Mouse (Mus musculus) ES-Bruce4 (cell line): Measurements from ENCODE around the gene Rapgef4.

Experiments
- CTCF ChIP-seq: IDR thresholded peaks from one replicate; pipeline ENCODE4 v1.8.1; 2011; ENCODE audit warnings: low read depth, low read length
- POLR2A ChIP-seq: IDR thresholded peaks from one replicate; pipeline ENCODE4 v1.8.1; 2011; ENCODE audit warnings: low read length; ENCODE audit not compliant: insufficient read depth

DNA sequence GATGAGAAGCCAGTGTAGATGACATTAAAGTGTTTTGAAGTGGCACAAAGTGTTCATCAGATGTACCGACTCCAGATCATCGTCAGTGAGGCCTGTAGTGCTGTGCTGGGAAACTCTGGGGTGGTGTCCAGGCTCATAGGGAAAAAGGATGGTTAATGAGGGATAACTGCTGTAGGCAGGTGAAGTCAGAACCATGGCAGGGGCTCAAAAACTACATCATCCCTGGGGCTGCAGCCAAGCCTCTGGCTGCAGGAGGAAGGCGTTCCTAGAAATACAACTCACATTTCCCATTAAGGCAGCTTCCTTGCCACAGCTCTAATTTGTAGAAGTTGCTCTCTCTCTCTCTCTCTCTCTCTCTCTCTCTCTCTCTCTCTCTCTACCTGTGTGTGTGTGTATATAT lies 22.6 kb upstream of the Rapgef4 start:
- TF ChIP-seq POLR2A (no peak), CTCF (no peak)
